Mouse (Mus musculus): Measurements from ENCODE around the gene Vmn1r210.

- TF ChIP-seq FLI1 (IDR thresholded peaks at IDR 0.05; ENCODE audit: low read length): no peak
- TF ChIP-seq GATA1 (IDR thresholded peaks at IDR 0.05; ENCODE audit: borderline replicate concordance, low read length): no peak
Observed at GRCm38 (mm10) chr13:22831248-22831647, at the start of gene Vmn1r210.
